Mouse (Mus musculus): ENCODE data around the gene Clca4a.

DNA sequence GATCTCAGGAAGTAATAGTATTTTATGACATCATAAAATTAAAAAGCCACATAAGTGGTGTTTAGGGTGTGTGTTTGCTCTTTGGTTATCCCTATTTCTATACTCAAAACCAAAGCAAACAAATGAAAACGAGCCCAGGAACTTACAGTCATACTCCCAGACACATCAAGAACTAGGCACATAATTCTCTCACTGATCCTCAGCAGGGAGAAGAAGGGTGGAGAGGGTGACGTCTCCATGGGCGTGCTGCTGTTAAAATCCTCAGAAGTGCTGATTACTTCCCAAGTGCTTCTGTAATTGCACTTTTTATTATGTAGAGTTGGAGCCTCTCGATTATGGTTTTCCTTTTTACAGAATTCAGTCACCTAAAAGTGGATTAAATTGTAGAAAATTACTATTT, 8.8 kb downstream of the Clca4a start:
- TF ChIP-seq EP300 (IDR thresholded peaks at IDR 0.05; ENCODE audit: low read depth) (no peak), CTCF (IDR thresholded peaks at IDR 0.05; ENCODE audit: low read depth) (no peak)
